Mouse (Mus musculus) forebrain, embryonic 16.5 days (tissue): ENCODE results near the gene Ltbp1. TPM values are rescaled to one million over a fixed set of nuclear protein-coding genes. Genes with fewer than 3 reads are reported as not detected.

ENCODE experiments used
- ATAC-seq: fragments of 200-750 bp; cut with Nextera tagmentation; 2 replicates; pipeline ENCODE4 v1.8.0; 2017; ENCODE audit warnings: mild to moderate bottlenecking, moderate library complexity
- H3K27ac ChIP-seq: fragments of 300-500 bp; sonication (generic); 2 replicates; pipeline ENCODE4 v1.5.1; 2014; ENCODE audit warnings: low read length, control low read depth
- H3K27me3 ChIP-seq: fragments of 300-500 bp; sonication (generic); replicated peaks from 2 replicates; pipeline ENCODE4 v1.6.1; 2014; ENCODE audit warnings: low read length; ENCODE audit not compliant: control insufficient read depth, insufficient read depth
- H3K36me3 ChIP-seq: fragments of 300-500 bp; sonication (generic); 2 replicates; pipeline ENCODE4 v1.6.1; 2014; ENCODE audit not compliant: control insufficient read depth, insufficient read depth
- H3K4me1 ChIP-seq: fragments of 300-500 bp; sonication (generic); replicated peaks from 2 replicates; pipeline ENCODE4 v1.6.1; 2014; ENCODE audit warnings: low read length; ENCODE audit not compliant: control insufficient read depth, insufficient read depth
- H3K4me2 ChIP-seq: fragments of 300-500 bp; sonication (generic); 2 replicates; pipeline ENCODE4 v1.6.1; 2014; ENCODE audit warnings: mild to moderate bottlenecking, low read length, control low read depth
- H3K4me3 ChIP-seq: fragments of 300-500 bp; sonication (generic); replicated peaks from 2 replicates; pipeline ENCODE4 v1.5.1; 2014; ENCODE audit warnings: mild to moderate bottlenecking, low read length, control low read depth
- H3K9ac ChIP-seq: fragments of 300-500 bp; sonication (generic); replicated peaks from 2 replicates; pipeline ENCODE4 v1.6.1; 2014; ENCODE audit warnings: low read depth, low read length, control low read depth
- H3K9me3 ChIP-seq: fragments of 300-500 bp; sonication (generic); 2 replicates; pipeline ENCODE4 v1.6.1; 2016; ENCODE audit warnings: low read length; ENCODE audit not compliant: control insufficient read depth
- WGBS: fragments of 180-500 bp; shearing (Covaris S2); extraction: QIAGEN DNeasy Blood & Tissue Kit; methylation state at CpG from one replicate; pipeline ENCODE4 v1.1.7; 2014; 5-methylcytosine and 5-hydroxymethylcytosine counted together
- polyA plus RNA-seq: library from polyadenylated mRNA; unstranded; fragments of >200 nt; fragmentation: Nextera tagmentation; extraction: Ambion mirVana; gene quantifications from 2 replicates; pipeline ENCODE4 v1.2.1, GENCODE M21; 2015

The Ltbp1 gene
- polyA plus RNA-seq, 1 experiment from 2014 or later, result 2.3 TPM

DNA sequence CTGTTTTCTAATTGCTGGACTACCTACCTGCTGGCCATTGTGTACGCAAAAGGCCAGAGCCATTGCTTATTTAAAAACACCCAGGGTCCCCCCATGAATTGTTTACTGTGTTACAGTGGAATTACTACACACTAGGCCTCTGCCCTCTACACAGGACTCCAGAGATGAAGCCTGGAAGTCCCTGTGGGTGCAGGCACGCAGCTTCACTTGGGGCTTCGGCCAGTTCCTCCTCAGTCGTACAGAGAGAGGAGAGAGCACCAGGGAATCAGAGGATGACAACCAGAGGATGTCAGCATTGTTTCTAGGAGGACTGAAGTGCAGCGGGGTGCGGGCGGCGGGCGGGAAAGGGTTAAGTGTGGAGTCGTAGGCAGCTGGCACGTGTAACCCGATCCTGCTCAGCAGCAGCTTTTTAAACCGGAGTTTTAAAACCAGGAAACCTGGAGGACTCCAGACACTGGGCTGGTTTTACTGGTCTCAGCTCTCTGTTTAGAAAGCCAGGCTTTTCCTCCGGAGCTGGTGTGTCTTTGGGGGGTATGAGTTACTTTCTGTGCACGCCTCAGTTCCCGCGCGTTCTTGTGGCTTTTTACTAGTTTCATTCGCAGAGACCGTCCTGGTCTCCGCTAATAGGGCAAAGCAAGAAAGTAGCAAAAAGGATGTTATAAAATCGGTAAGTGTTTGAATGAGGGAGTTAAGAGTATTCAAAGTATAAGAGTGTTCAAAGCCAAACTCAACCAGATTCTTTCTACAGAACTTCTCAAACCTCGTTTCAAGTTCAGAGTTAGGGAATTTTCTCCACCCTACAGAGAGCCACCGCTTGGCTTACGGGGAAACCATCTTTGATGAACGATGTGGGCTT is 11.4 kb upstream of the Ltbp1 start:
- Histone ChIP-seq H3K36me3 (no peaks in the 10 kb centered on the region), H3K9ac (peak overlapping the region; percentile 37), H3K4me1 (peaks cover 14% of the 10 kb centered on the region), H3K27ac (no peak overlapping the region; the same call in 1 of the 2 replicates), H3K27me3 (no peaks in the 10 kb centered on the region), H3K9me3 (peaks cover 2% of the 10 kb centered on the region; the same call in 1 of the 2 replicates), H3K4me3 (peak overlapping the region; percentile 36), H3K4me2 (peak overlapping the region; percentile 64)
- peak; percentile 68 for ATAC-seq
- 2% methylated on average over 26 of the region's 26 CpGs for WGBS

GRCm38 (mm10) chr17:74994582-74994893 is 10.8 kb upstream of the Ltbp1 start:
- no peaks in the 10 kb centered on the region for H3K27me3 ChIP-seq
- H3K4me3 ChIP-seq, result peak overlapping the region; percentile 6
- no peak for ATAC-seq
- H3K4me1 ChIP-seq, result peaks cover 14% of the 10 kb centered on the region
- WGBS, result 1% methylated on average over 4 of the region's 4 CpGs
- H3K9ac ChIP-seq, result peak overlapping the region; percentile 6; the same call in 1 of the 2 replicates
- no peaks in the 10 kb centered on the region for H3K36me3 ChIP-seq
- peak overlapping the region; percentile 64 for H3K4me2 ChIP-seq
- H3K9me3 ChIP-seq, result peaks cover 2% of the 10 kb centered on the region; the same call in 1 of the 2 replicates
- no peak overlapping the region for H3K27ac ChIP-seq

DNA sequence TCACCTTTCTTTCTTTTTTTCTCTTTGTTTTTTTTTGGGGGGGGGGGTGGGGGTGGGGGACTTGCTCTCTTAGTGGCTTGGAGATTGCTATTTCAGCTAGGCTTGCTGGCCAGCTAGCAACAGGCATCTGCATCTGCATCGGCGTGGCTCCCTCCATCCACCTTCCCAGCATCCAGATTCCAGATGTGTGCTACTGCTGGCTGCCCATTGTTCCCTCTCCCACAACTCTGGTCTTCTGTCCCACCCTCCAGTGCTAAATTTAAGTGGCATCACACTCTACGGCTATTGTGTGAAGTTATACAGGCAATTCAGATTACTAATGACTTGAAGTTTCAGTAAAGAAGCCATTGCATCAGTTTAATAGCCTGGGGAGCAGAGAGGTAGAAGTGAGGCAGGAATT is 10.1 kb upstream of the Ltbp1 start:
- H3K9ac ChIP-seq, result no peak overlapping the region
- no peak for ATAC-seq
- H3K36me3 ChIP-seq, result no peaks in the 10 kb centered on the region
- no peaks in the 10 kb centered on the region for H3K27me3 ChIP-seq
- H3K4me1 ChIP-seq, result peaks cover 14% of the 10 kb centered on the region
- H3K4me2 ChIP-seq, result no peak overlapping the region
- H3K27ac ChIP-seq, result no peak overlapping the region
- peaks cover 2% of the 10 kb centered on the region; the same call in 1 of the 2 replicates for H3K9me3 ChIP-seq
- no peak overlapping the region for H3K4me3 ChIP-seq
- 34% methylated on average over 3 of the region's 3 CpGs for WGBS

DNA sequence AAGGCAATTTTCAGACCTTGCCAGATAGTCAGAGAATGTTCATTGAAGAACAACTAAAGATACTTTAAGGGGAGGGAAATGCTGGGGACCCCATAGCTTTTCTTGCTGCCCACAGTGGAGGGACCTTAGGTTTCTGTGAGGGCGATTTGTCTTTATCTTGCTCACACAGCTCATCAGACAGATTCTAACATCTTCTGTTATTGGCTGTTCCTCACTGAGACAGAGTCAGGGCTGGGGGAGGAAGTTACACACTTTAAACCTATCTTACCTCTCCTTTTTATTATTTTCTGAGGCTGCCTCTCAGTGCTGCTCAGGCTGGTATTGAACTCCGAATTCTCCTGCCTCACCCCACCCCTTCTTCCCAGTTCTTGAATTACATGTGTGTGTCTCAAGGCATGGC is 5.3 kb upstream of the Ltbp1 start:
- Histone ChIP-seq H3K4me2 (no peak overlapping the region), H3K27ac (no peak overlapping the region), H3K9me3 (peaks cover 2% of the 10 kb centered on the region; the same call in 1 of the 2 replicates), H3K27me3 (no peaks in the 10 kb centered on the region), H3K36me3 (no peaks in the 10 kb centered on the region), H3K9ac (no peak overlapping the region), H3K4me3 (no peak overlapping the region), H3K4me1 (no peaks in the 10 kb centered on the region)
- WGBS, result 86% methylated on average over 2 of the region's 2 CpGs
- ATAC-seq, result no peak

- Histone ChIP-seq H3K27me3 (0 out of 2 replicates have a peak, but pooled peaks cover 3% of the 10 kb centered on the region), H3K36me3 (no peaks in the 10 kb centered on the region), H3K4me1 (peaks cover 9% of the 10 kb centered on the region), H3K9ac (peak overlapping the region; percentile 47), H3K27ac (no peak overlapping the region), H3K9me3 (no peaks in the 10 kb centered on the region), H3K4me3 (peak overlapping the region; percentile 74), H3K4me2 (peak overlapping the region; percentile 99)
- WGBS, result 0% methylated on average over 11 of the region's 11 CpGs
- ATAC-seq, result peak; percentile 85
Measured at GRCm38 (mm10) chr17:75004820-75005219, 548 bp upstream of the Ltbp1 start.

DNA sequence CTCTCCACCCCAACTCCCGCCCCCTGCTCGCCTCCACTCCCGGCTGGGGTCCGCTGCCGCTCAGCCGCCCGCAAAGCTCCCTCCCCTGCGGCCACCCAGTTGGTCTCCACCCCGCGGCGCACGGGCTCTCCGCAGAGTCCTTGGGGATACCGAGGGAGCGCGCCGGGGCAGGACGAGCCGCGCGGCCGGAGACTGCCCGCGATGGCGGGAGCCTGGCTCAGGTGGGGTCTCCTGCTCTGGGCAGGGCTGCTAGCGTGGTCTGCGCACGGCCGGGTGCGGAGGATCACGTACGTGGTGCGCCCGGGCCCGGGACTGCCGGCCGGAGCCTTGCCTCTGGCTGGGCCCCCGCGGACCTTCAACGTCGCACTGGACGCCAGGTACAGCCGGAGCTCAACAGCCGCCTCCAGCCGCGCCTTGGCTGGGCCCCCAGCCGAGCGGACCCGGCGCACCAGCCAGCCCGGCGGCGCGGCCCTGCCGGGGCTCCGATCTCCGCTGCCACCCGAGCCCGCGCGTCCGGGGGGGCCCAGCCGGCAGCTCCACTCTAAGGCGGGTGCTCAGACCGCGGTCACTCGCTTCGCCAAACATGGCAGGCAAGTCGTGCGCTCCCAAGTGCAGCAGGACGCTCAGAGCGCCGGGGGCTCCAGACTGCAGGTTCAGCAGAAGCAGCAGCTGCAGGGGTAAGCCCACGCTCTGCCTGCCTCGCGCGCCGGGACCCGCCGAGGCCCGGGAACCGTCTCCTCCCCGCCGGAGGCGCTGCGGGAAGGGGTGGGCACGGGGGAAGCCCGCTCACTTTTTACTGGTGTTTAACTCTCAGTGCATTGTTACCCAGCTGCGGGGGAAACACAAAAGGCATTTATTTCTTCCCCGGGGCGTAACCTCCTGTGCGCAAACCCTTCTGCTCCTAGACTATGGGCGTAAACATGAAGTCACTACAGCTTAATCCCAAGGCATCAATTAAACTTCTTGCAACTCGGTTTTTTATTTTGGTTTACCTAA is 615 bp downstream of the Ltbp1 start:
- no peaks in the 10 kb centered on the region for H3K36me3 ChIP-seq
- WGBS, result under 1% methylated on average over 67 of the region's 94 CpGs
- peak overlapping the region; percentile 15; the same call in 1 of the 2 replicates for H3K27ac ChIP-seq
- H3K27me3 ChIP-seq, result 0 out of 2 replicates have a peak, but pooled peaks cover 3% of the 10 kb centered on the region
- peak; percentile 68 for ATAC-seq
- H3K4me3 ChIP-seq, result peak overlapping the region; percentile 74
- no peaks in the 10 kb centered on the region for H3K9me3 ChIP-seq
- H3K9ac ChIP-seq, result peak overlapping the region; percentile 66
- peak overlapping the region; percentile 99 for H3K4me2 ChIP-seq
- peaks cover 9% of the 10 kb centered on the region for H3K4me1 ChIP-seq

- Histone ChIP-seq H3K27ac (no peak overlapping the region), H3K4me3 (no peak overlapping the region)
- WGBS, result 83% methylated on average over 6 of the region's 6 CpGs
Measured at GRCm38 (mm10) chr17:75010955-75011354, 5.6 kb downstream of the Ltbp1 start.

GRCm38 (mm10) chr17:75013211-75013610 is 7.8 kb downstream of the Ltbp1 start:
- 0 out of 2 replicates have a peak, but pooled peaks have one; percentile 16 for ATAC-seq
- Histone ChIP-seq H3K4me1 (peaks cover 9% of the 10 kb centered on the region), H3K4me2 (no peak overlapping the region), H3K27me3 (no peaks in the 10 kb centered on the region), H3K9me3 (no peaks in the 10 kb centered on the region), H3K36me3 (no peaks in the 10 kb centered on the region), H3K4me3 (no peak overlapping the region), H3K27ac (no peak overlapping the region), H3K9ac (no peak overlapping the region)
- WGBS, result 67% methylated on average over 4 of the region's 4 CpGs

More at GRCm38 (mm10) chr17:75010955-75011354, 5.6 kb downstream of the Ltbp1 start:
- no peak overlapping the region for H3K4me2 ChIP-seq
- H3K9me3 ChIP-seq, result no peaks in the 10 kb centered on the region
- 0 out of 2 replicates have a peak, but pooled peaks cover 3% of the 10 kb centered on the region for H3K27me3 ChIP-seq
- ATAC-seq, result no peak
- peaks cover 17% of the 10 kb centered on the region for H3K4me1 ChIP-seq
- H3K9ac ChIP-seq, result no peak overlapping the region
- H3K36me3 ChIP-seq, result no peaks in the 10 kb centered on the region

DNA sequence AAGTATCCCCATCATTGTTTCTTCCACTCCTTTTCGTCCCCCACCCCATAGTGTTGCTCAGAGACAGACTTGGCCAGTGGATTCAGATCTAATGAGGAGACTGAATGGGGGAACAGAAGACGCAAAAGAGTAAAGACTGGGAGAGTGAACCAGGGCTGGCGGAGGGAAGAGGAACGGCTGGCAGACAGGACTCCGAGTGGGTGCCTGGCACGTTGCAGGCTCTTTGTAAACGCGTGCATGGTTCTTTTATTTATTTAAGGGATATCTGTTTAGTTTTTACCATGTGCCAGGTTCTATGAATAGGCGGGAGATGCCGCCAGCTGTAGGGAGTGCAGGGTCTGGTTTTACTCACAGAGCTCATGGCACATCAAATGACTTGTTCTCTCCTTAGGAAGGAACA is 8.5 kb downstream of the Ltbp1 start:
- Histone ChIP-seq H3K4me2 (no peak overlapping the region), H3K9ac (no peak overlapping the region), H3K9me3 (no peaks in the 10 kb centered on the region), H3K27ac (no peak overlapping the region; the same call in 1 of the 2 replicates), H3K27me3 (no peaks in the 10 kb centered on the region), H3K4me3 (no peak overlapping the region), H3K36me3 (no peaks in the 10 kb centered on the region), H3K4me1 (peaks cover 9% of the 10 kb centered on the region)
- WGBS, result 23% methylated on average over 10 of the region's 10 CpGs
- peak; percentile 79 for ATAC-seq
